Mouse (Mus musculus): ENCODE measurements at regions not wholly inside any gene's neighbourhood (a gene's known extent, or its start where the extent isn't known, plus 50 kb on each side); places are given as distances from the start of the nearest gene placed in this dataset.
A peak's percentile ranks its signal among the peaks of the same experiment; 100 is the strongest.

GRCm38 (mm10) chr16:62208191-62208590, 578.4 kb downstream of the Nsun3 start:
- DNase-seq = peak; percentile 36

GRCm38 (mm10) chr16:62182988-62183387, 603.6 kb downstream of the Nsun3 start:
- no peak for DNase-seq

All from kidney, postnatal 10 days (tissue).